Mouse (Mus musculus) midbrain, postnatal 0 days (tissue): ENCODE results near the gene Ddo. TPM values are rescaled to one million over a fixed set of nuclear protein-coding genes. Genes with fewer than 3 reads are reported as not detected.

Experiments used
- ATAC-seq: fragments of 200-750 bp; cut with Nextera tagmentation; 2 replicates; pipeline ENCODE4 v1.8.0; 2017; ENCODE audit warnings: moderate number of reproducible peaks, mild to moderate bottlenecking, moderate TSS enrichment, moderate library complexity; ENCODE audit not compliant: low FRiP score
- DNase-seq: peaks from one replicate; pipeline ENCODE4 v3.0.0-alpha.2; 2015; ENCODE audit warnings: low spot score
- H3K27ac ChIP-seq: fragments of 300-500 bp; sonication (generic); 2 replicates; pipeline ENCODE4 v1.5.1; 2014; ENCODE audit warnings: low read depth, mild to moderate bottlenecking, low read length, mixed read lengths
- H3K27me3 ChIP-seq: fragments of 300-500 bp; sonication (generic); 2 replicates; pipeline ENCODE4 v1.6.1; 2014; ENCODE audit warnings: low read length, control low read depth, mixed read lengths; ENCODE audit not compliant: insufficient read depth
- H3K36me3 ChIP-seq: fragments of 300-500 bp; sonication (generic); 2 replicates; pipeline ENCODE4 v1.6.1; 2014; ENCODE audit warnings: low read length, control low read depth, mixed read lengths; ENCODE audit not compliant: insufficient read depth
- H3K4me1 ChIP-seq: fragments of 300-500 bp; sonication (generic); 2 replicates; pipeline ENCODE4 v1.6.1; 2014; ENCODE audit warnings: mild to moderate bottlenecking, control low read depth, antibody characterized with exemption, low read length, mixed read lengths; ENCODE audit not compliant: insufficient read depth
- H3K4me2 ChIP-seq: fragments of 300-500 bp; sonication (generic); 2 replicates; pipeline ENCODE4 v1.6.1; 2014; ENCODE audit warnings: low read depth, mild to moderate bottlenecking, low read length, mixed read lengths; ENCODE audit not compliant: poor library complexity, severe bottlenecking
- H3K4me3 ChIP-seq: fragments of 300-500 bp; sonication (generic); 2 replicates; pipeline ENCODE4 v1.5.1; 2014; ENCODE audit warnings: low read depth, mild to moderate bottlenecking, low read length, moderate library complexity
- H3K9ac ChIP-seq: fragments of 300-500 bp; sonication (generic); replicated peaks from 2 replicates; pipeline ENCODE4 v1.6.1; 2014; ENCODE audit warnings: mild to moderate bottlenecking, low read length, moderate library complexity, mixed read lengths; ENCODE audit not compliant: poor library complexity, severe bottlenecking
- H3K9me3 ChIP-seq: fragments of 300-500 bp; sonication (generic); 2 replicates; pipeline ENCODE4 v1.6.1; 2016; ENCODE audit warnings: low read length, control low read depth
- CTCF ChIP-seq: IDR thresholded peaks from 2 replicates; pipeline ENCODE4 v1.5.1; 2016; ENCODE audit warnings: antibody characterized with exemption, mild to moderate bottlenecking
- WGBS: fragments of 180-500 bp; shearing (Covaris S2); extraction: QIAGEN DNeasy Blood & Tissue Kit; methylation state at CpG from one replicate; pipeline ENCODE4 v1.1.7; 2014; 5-methylcytosine and 5-hydroxymethylcytosine counted together
- polyA plus RNA-seq: library from polyadenylated mRNA; unstranded; fragments of >200 nt; fragmentation: Nextera tagmentation; extraction: Ambion mirVana; gene quantifications from 2 replicates; pipeline ENCODE4 v1.2.1, GENCODE M21; 2015
- total RNA-seq: library from RNA; depleted of rRNA; stranded (reverse); fragments of >200 nt; gene quantifications from 2 replicates; pipeline ENCODE4 v1.2.3, GENCODE M21; 2014

Gene Ddo
- total and polyA plus RNA-seq, 2 experiments from 2014 or later: 2.1 to 2.5 TPM

DNA sequence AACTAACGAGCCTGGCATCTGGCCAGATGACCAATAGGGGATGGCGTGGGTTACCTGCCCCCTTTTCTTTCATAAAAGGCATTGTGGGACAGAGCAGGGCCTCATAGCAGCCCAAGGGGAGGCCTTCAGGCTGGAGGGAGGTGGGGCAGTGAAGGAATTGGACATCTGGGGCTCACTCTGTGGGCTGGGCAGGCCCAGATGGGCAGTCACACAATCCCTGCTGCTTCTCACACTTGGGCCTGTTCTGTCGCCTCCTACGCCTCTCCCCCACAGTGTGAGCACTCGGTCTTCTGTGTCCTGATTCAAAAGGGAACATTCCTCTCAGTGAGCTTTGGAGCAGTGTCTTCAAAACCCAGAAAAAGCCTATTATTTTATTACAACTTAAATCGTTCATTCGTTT, 8.5 kb downstream of the Ddo start:
- no peak overlapping the region for H3K27ac ChIP-seq
- ATAC-seq (no peak), DNase-seq (no peak)
- WGBS: 53% methylated on average over 7 of the region's 7 CpGs
- no peak overlapping the region for H3K4me2 ChIP-seq
- H3K9me3 ChIP-seq: no peaks in the 10 kb centered on the region
- H3K4me3 ChIP-seq: no peak overlapping the region
- H3K9ac ChIP-seq: no peak overlapping the region
- no peaks in the 10 kb centered on the region for H3K36me3 ChIP-seq
- H3K4me1 ChIP-seq: no peaks in the 10 kb centered on the region
- TF ChIP-seq CTCF: no peak
- H3K27me3 ChIP-seq: no peaks in the 10 kb centered on the region

DNA sequence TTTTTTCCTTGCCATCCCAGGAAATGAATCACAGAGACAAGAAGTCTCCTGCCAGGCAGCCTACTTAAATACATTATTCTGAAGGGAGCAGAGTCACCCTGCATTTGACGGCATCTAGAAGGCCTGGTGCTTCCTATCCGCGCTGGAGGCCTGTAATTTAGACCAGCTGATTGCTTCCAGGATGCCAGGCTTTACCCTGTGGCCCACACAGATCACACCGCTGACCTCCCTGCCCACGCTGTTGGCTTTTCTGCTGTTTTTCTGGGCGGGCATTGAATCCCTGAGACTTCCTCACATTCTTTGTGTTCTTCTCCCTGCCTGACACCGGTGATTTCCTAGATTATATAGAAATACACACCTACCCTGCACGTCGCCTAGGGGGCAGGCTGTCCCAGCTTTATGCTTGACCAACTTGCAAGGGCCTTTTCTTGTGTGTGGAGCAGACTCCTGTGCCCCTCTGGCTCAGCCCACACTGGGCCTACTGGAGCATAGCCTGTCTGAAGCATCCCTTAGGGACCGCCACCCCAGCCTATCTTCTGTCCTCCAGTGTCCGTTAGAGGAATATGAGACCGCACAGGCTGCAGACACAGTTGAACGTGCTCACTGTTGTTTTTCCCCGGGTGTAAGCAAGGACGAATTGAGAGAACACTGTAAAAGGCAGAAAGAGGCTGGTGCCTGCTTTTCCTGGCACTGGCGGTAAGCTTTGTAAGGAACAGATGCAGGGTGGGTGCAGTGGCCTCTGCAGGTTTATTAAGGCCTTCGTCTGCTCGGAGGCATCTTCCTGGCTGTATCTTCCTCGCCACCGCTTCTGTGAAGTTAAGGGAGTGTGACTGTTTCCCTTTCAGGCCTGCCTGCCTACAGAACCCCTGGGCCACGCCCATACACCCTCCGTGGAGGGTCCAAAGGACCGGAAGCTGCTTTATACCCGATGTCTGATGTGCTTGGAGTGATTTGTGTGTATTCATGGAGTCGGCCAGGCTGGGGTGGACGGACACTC, 9.3 kb downstream of the Ddo start:
- ATAC-seq: peak; percentile 44; the same call in 1 of the 2 replicates
- Histone ChIP-seq H3K4me3 (no peak overlapping the region), H3K9me3 (no peaks in the 10 kb centered on the region), H3K36me3 (no peaks in the 10 kb centered on the region), H3K27me3 (no peaks in the 10 kb centered on the region), H3K4me1 (no peaks in the 10 kb centered on the region), H3K9ac (no peak overlapping the region), H3K4me2 (no peak overlapping the region), H3K27ac (no peak overlapping the region)
- peak; percentile 47 for TF ChIP-seq CTCF
- peak; percentile 47 for DNase-seq
- 48% methylated on average over 26 of the region's 26 CpGs for WGBS

DNA sequence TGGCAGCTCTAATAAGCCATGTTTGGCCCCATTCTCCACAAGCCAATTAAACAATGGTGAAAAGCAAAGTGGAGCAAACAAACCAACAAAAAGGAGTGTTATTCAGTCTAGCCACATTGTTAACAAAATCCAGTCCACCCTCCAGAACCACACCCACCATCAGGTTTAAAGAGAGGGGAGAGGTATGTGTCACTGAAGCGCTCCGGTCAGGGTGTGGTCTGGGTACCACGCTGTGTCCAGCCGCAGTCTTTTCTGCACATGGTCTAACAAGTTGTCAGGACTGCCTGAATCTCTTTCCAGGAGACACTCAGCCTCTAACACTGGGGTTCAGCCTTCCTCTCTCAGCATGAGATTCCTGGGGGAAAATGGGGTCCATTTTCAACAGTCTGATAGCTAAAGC, 10.6 kb downstream of the Ddo start:
- no peaks in the 10 kb centered on the region for H3K36me3 ChIP-seq
- H3K27me3 ChIP-seq: no peaks in the 10 kb centered on the region
- no peak overlapping the region for H3K4me3 ChIP-seq
- no peak overlapping the region for H3K4me2 ChIP-seq
- DNase-seq: no peak
- no peak overlapping the region for H3K9ac ChIP-seq
- H3K4me1 ChIP-seq: no peaks in the 10 kb centered on the region
- no peak overlapping the region for H3K27ac ChIP-seq
- no peaks in the 10 kb centered on the region for H3K9me3 ChIP-seq
- no peak for ATAC-seq
- 92% methylated on average over 4 of the region's 4 CpGs for WGBS
- no peak for TF ChIP-seq CTCF

GRCm38 (mm10) chr10:40641901-40642300, 12.1 kb downstream of the Ddo start:
- no peak for DNase-seq
- no peak overlapping the region for H3K27ac ChIP-seq
- no peak overlapping the region for H3K4me2 ChIP-seq
- no peak for TF ChIP-seq CTCF
- no peak overlapping the region for H3K9ac ChIP-seq
- 93% methylated on average over 7 of the region's 7 CpGs for WGBS
- ATAC-seq: no peak
- no peak overlapping the region for H3K4me3 ChIP-seq
- no peaks in the 10 kb centered on the region for H3K27me3 ChIP-seq
- H3K9me3 ChIP-seq: no peaks in the 10 kb centered on the region
- no peaks in the 10 kb centered on the region for H3K36me3 ChIP-seq
- no peaks in the 10 kb centered on the region for H3K4me1 ChIP-seq

GRCm38 (mm10) chr10:40643126-40643525, 13.3 kb downstream of the Ddo start:
- no peak overlapping the region for H3K4me3 ChIP-seq
- H3K36me3 ChIP-seq: no peaks in the 10 kb centered on the region
- no peak overlapping the region for H3K9ac ChIP-seq
- H3K4me2 ChIP-seq: no peak overlapping the region
- no peaks in the 10 kb centered on the region for H3K9me3 ChIP-seq
- ATAC-seq (no peak), DNase-seq (no peak)
- no peaks in the 10 kb centered on the region for H3K4me1 ChIP-seq
- H3K27ac ChIP-seq: no peak overlapping the region
- no peaks in the 10 kb centered on the region; the same call in 1 of the 2 replicates for H3K27me3 ChIP-seq
- TF ChIP-seq CTCF: no peak
- WGBS: 87% methylated on average over 5 of the region's 5 CpGs

- WGBS: 79% methylated on average over 9 of the region's 9 CpGs
- ATAC-seq: no peak
- H3K27ac ChIP-seq: no peak overlapping the region
- no peaks in the 10 kb centered on the region for H3K4me1 ChIP-seq
- H3K9me3 ChIP-seq: no peaks in the 10 kb centered on the region
- H3K4me3 ChIP-seq: no peak overlapping the region
- no peaks in the 10 kb centered on the region for H3K36me3 ChIP-seq
- H3K4me2 ChIP-seq: no peak overlapping the region
- DNase-seq: no peak
- no peak overlapping the region for H3K9ac ChIP-seq
- H3K27me3 ChIP-seq: no peaks in the 10 kb centered on the region; the same call in 1 of the 2 replicates
- no peak for TF ChIP-seq CTCF
Measured at GRCm38 (mm10) chr10:40644456-40644855, 14.6 kb downstream of the Ddo start.
